Mouse (Mus musculus) forebrain, embryonic 16.5 days (tissue): ENCODE results near the gene Vma21-ps. TPM values are rescaled to one million over a fixed set of nuclear protein-coding genes. Genes with fewer than 3 reads are reported as not detected.
A peak's percentile ranks its signal among the peaks of the same experiment; 100 is the strongest.
"Not testable (repeated sequence)": the region's sequence is repeated elsewhere in the genome, so short reads cannot be mapped to it uniquely, and the experiment has no call there.

Experiments
- ATAC-seq: fragments of 200-750 bp; cut with Nextera tagmentation; 2 replicates; pipeline ENCODE4 v1.8.0; 2017; ENCODE audit warnings: mild to moderate bottlenecking, moderate library complexity
- H3K27ac ChIP-seq: fragments of 300-500 bp; sonication (generic); 2 replicates; pipeline ENCODE4 v1.5.1; 2014; ENCODE audit warnings: low read length, control low read depth
- H3K27me3 ChIP-seq: fragments of 300-500 bp; sonication (generic); replicated peaks from 2 replicates; pipeline ENCODE4 v1.6.1; 2014; ENCODE audit warnings: low read length; ENCODE audit not compliant: control insufficient read depth, insufficient read depth
- H3K36me3 ChIP-seq: fragments of 300-500 bp; sonication (generic); 2 replicates; pipeline ENCODE4 v1.6.1; 2014; ENCODE audit not compliant: control insufficient read depth, insufficient read depth
- H3K4me1 ChIP-seq: fragments of 300-500 bp; sonication (generic); replicated peaks from 2 replicates; pipeline ENCODE4 v1.6.1; 2014; ENCODE audit warnings: low read length; ENCODE audit not compliant: control insufficient read depth, insufficient read depth
- H3K4me2 ChIP-seq: fragments of 300-500 bp; sonication (generic); 2 replicates; pipeline ENCODE4 v1.6.1; 2014; ENCODE audit warnings: mild to moderate bottlenecking, low read length, control low read depth
- H3K4me3 ChIP-seq: fragments of 300-500 bp; sonication (generic); replicated peaks from 2 replicates; pipeline ENCODE4 v1.5.1; 2014; ENCODE audit warnings: mild to moderate bottlenecking, low read length, control low read depth
- H3K9ac ChIP-seq: fragments of 300-500 bp; sonication (generic); replicated peaks from 2 replicates; pipeline ENCODE4 v1.6.1; 2014; ENCODE audit warnings: low read depth, low read length, control low read depth
- H3K9me3 ChIP-seq: fragments of 300-500 bp; sonication (generic); 2 replicates; pipeline ENCODE4 v1.6.1; 2016; ENCODE audit warnings: low read length; ENCODE audit not compliant: control insufficient read depth
- WGBS: fragments of 180-500 bp; shearing (Covaris S2); extraction: QIAGEN DNeasy Blood & Tissue Kit; methylation state at CpG from one replicate; pipeline ENCODE4 v1.1.7; 2014; 5-methylcytosine and 5-hydroxymethylcytosine counted together
- polyA plus RNA-seq: library from polyadenylated mRNA; unstranded; fragments of >200 nt; fragmentation: Nextera tagmentation; extraction: Ambion mirVana; gene quantifications from 2 replicates; pipeline ENCODE4 v1.2.1, GENCODE M21; 2015

The Vma21-ps gene
- polyA plus RNA-seq: 1.1 and 2.2 TPM in 2 replicates

DNA sequence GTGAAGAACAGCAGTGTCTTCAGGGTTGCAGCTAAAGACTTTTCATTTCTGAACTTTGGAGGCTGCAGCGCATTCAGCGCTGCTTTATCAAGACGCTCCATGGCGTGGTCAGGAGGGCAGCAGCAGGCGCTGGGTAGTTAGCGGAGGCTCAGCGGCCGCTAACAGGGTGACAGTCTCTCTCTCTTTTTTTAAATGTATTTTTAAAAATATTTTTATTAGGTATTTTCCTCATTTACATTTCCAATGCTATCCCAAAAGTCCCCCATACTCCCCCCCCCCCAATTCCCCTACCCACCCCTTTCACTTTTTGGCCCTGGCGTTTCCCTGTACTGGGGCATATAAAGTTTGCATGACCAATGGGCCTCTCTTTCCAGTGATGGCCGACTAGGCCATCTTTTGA, at the start of gene Vma21-ps:
Gene Vma21-ps, minus strand, starts transcription at position 101 of the 400 bp plus-strand sequence.
- H3K9ac ChIP-seq, H3K4me3 ChIP-seq: not testable (repeated sequence)
- 96% methylated on average over 10 of the region's 10 CpGs for WGBS

DNA sequence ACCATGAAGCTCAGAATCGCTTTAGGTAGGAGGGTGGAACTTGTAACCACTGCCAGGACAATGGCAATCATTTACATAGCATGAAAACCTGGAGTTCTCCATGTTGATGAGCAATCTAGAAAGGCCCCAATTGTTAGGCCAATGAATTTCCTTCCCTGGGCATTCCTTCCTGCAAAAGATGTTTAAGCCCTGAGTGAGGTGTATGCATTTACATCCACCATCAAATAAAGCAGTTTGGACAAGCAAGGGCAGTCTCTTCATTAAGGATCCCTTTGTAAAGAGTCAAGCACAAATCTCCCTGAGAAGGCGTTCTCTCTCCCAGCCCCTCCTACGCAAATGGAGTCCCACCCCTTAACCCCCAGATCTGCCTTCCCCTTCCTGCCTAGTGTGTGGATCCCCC, 46.0 kb upstream of the Vma21-ps start:
- WGBS: 81% methylated on average over 3 of the region's 3 CpGs
- no peak for ATAC-seq
- Histone ChIP-seq H3K4me1 (no peaks in the 10 kb centered on the region), H3K9me3 (no peaks in the 10 kb centered on the region), H3K9ac (no peak overlapping the region), H3K27ac (no peak overlapping the region), H3K4me2 (no peak overlapping the region), H3K4me3 (no peak overlapping the region), H3K36me3 (no peaks in the 10 kb centered on the region), H3K27me3 (no peaks in the 10 kb centered on the region)

More for the DNA sequence above, at the start of gene Vma21-ps:
- not testable (repeated sequence) for H3K9me3 ChIP-seq, H3K27ac ChIP-seq, H3K4me1 ChIP-seq, H3K4me2 ChIP-seq, ATAC-seq, H3K36me3 ChIP-seq, H3K27me3 ChIP-seq

DNA sequence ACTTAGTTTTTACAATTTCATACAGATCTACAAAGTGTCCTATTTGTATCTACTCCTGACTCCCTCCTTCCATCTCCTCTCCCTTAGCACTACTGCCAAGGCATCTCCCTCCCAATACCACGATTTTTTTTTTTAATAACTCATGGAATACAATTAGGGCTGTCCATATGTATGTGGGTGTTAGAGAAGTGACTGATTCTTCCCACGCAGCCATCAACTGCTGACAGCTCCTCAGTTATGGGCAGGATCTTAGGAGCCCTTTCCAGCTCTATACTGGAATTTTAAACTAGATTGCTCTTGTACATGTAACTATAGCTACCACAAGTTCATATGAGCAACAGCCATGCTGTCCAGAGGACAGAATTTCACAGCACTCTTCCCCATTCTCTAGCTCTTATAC, 33.6 kb upstream of the Vma21-ps start:
- H3K4me1 ChIP-seq: no peaks in the 10 kb centered on the region
- ATAC-seq: no peak
- H3K4me3 ChIP-seq: no peak overlapping the region
- H3K9ac ChIP-seq: no peak overlapping the region
- no peak overlapping the region for H3K27ac ChIP-seq
- no peaks in the 10 kb centered on the region for H3K27me3 ChIP-seq
- 73% methylated on average over 2 of the region's 2 CpGs for WGBS
- H3K4me2 ChIP-seq: no peak overlapping the region
- H3K9me3 ChIP-seq: no peaks in the 10 kb centered on the region
- no peaks in the 10 kb centered on the region for H3K36me3 ChIP-seq

DNA sequence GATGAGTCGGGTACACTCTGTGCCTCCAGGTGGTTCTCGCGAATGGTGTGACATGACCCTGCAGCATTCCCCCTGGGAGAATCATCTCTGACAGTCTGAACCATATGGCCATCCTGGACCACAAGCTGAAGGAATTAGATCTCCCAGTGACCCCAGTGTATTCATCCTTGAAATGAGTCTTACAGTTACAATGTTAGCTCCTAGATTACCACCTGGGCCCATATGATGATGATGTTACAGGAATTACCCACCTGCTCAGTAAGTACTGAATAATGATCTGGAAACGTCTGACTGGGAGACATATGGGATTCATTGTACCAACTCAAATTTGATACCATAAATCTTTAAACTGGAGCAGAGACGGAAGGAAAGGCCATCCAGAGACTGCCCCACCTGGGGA, 29.4 kb upstream of the Vma21-ps start:
- H3K4me1 ChIP-seq: no peaks in the 10 kb centered on the region
- no peaks in the 10 kb centered on the region for H3K36me3 ChIP-seq
- no peak for ATAC-seq

DNA sequence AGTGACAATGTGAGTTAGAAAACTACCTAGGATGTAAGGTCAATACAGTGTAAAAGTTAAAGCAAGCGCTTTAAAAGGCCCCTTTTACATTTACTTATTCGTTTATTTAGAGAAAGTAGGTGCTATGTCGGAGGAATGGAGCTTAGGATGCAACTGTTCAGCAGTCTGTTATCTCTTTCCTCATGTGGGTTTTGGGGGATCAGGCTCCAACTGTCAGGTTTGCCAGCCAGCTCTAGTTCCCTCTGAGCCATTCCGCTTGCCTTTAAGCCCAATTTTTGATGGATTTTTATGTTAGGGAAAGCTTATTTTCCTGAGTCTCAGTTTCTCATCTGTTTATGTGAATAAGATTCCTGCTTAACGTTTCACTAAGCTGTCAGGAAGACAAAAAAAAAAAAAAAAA, 22.3 kb upstream of the Vma21-ps start:
- H3K9me3 ChIP-seq: no peaks in the 10 kb centered on the region
- H3K4me1 ChIP-seq: 0 out of 2 replicates have a peak, but pooled peaks cover 3% of the 10 kb centered on the region
- WGBS: 72% methylated on average over 5 of the region's 5 CpGs
- H3K9ac ChIP-seq: no peak overlapping the region
- H3K36me3 ChIP-seq: no peaks in the 10 kb centered on the region
- peak; percentile 66; the same call in 1 of the 2 replicates for ATAC-seq
- H3K27me3 ChIP-seq: no peaks in the 10 kb centered on the region
- H3K4me3 ChIP-seq: no peak overlapping the region
- no peak overlapping the region for H3K27ac ChIP-seq
- no peak overlapping the region for H3K4me2 ChIP-seq

More for the DNA sequence above, 29.4 kb upstream of the Vma21-ps start:
- Histone ChIP-seq H3K9me3 (no peaks in the 10 kb centered on the region), H3K4me3 (no peak overlapping the region), H3K27me3 (no peaks in the 10 kb centered on the region), H3K9ac (no peak overlapping the region), H3K4me2 (no peak overlapping the region), H3K27ac (no peak overlapping the region)
- WGBS: 87% methylated on average over 5 of the region's 5 CpGs

DNA sequence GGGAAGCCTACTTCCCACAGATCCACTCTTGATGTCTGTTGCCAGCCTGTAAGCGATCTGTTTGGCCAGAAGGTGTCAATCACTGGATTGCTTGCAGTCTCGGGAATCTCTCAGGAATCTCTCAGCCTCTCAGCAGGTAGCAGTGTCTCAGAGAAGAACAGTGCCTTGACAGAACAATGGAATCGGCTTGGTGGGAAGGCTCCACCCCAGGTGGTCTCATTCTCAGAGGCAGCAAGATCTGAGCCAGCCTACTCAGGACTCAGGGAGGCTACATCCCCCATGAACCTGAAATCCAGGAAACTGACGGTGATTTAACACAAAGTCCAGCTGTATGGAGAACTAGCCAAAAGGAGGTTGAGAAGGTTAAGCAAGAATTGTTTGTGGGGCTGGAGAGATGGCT, 20.5 kb upstream of the Vma21-ps start:
- no peaks in the 10 kb centered on the region for H3K27me3 ChIP-seq
- no peak overlapping the region for H3K4me3 ChIP-seq
- WGBS: 7% methylated on average over 4 of the region's 4 CpGs
- H3K9ac ChIP-seq: no peak overlapping the region
- H3K27ac ChIP-seq: no peak overlapping the region
- no peaks in the 10 kb centered on the region for H3K9me3 ChIP-seq
- no peak for ATAC-seq
- 0 out of 2 replicates have a peak, but pooled peaks cover 3% of the 10 kb centered on the region for H3K4me1 ChIP-seq
- no peak overlapping the region for H3K4me2 ChIP-seq
- no peaks in the 10 kb centered on the region for H3K36me3 ChIP-seq

DNA sequence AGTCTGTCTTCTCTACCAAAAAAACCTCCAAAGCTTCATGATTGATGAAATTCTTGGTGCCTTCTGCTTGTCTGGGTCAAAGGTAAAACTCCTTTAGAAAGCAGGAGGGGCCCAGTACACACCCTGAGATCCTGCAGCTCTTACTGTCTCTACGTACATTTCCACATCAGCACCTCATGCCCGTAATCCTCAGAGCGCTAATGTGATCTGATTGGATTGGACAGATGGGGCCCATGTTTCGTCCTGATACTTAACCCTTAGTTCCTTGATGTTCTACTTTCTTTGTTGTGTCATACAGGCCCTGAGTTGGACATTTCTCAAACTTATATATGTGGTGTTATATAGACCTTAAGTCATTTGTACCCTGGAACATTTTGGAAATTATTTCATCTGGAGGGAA, 9.6 kb downstream of the Vma21-ps start:
- no peak for ATAC-seq
- 95% methylated on average over 4 of the region's 4 CpGs for WGBS
- no peak overlapping the region for H3K27ac ChIP-seq

DNA sequence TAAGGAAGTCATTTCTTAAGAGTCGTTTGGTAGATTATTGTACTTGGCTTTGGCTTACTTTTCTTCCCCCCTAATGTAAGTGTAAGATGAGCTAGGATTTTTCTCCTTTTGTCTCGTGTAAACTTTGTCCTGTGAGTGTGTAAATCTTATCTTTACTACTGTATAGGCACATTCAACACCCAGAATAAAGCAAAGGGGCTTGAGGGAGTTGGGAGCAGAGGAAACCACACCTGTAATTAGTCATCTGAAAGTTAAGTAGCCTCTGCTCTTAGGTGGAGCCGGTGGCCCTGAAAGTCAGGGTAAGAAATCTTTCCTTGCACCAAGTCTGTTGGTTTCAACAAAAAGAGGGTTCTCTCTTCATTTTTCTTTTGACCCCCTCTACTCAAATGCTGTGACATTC, 23.6 kb downstream of the Vma21-ps start:
- Histone ChIP-seq H3K36me3 (no peaks in the 10 kb centered on the region; the same call in none of the 2 replicates), H3K4me1 (no peaks in the 10 kb centered on the region), H3K27me3 (no peaks in the 10 kb centered on the region)

More for the DNA sequence above, 9.6 kb downstream of the Vma21-ps start:
- Histone ChIP-seq H3K4me1 (no peaks in the 10 kb centered on the region), H3K4me3 (no peak overlapping the region), H3K36me3 (no peaks in the 10 kb centered on the region), H3K27me3 (no peaks in the 10 kb centered on the region), H3K4me2 (no peak overlapping the region), H3K9ac (no peak overlapping the region), H3K9me3 (no peaks in the 10 kb centered on the region)

DNA sequence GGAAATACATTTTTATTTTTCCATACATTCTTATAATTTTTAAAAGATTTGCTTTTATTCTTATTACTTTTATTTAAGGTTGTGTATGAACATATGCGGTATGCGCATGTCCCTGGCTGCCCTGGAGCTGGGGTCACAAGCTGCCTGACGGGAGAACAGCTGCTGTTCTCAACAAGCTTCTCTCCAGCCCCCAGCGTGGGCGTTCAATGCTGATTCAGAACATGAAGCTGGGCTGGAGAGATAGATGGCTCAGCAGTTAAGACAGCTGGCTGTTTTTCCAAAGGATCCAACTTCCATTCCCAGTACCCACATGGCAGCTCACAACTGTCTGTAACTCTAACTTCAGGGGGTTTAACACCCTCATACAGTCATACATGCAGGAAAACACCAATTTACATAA, 35.7 kb downstream of the Vma21-ps start:
- no peak overlapping the region for H3K9ac ChIP-seq
- ATAC-seq: no peak
- no peak overlapping the region for H3K4me2 ChIP-seq
- H3K27me3 ChIP-seq: no peaks in the 10 kb centered on the region
- H3K9me3 ChIP-seq: 0 out of 2 replicates have a peak, but pooled peaks cover 2% of the 10 kb centered on the region
- no peaks in the 10 kb centered on the region for H3K4me1 ChIP-seq
- H3K27ac ChIP-seq: no peak overlapping the region
- peaks cover 7% of the 10 kb centered on the region for H3K36me3 ChIP-seq
- no peak overlapping the region for H3K4me3 ChIP-seq
- WGBS: 83% methylated on average over 5 of the region's 5 CpGs

More for the DNA sequence above, 23.6 kb downstream of the Vma21-ps start:
- no peak overlapping the region for H3K4me2 ChIP-seq
- ATAC-seq: no peak
- WGBS: 96% methylated on average over 3 of the region's 3 CpGs
- H3K4me3 ChIP-seq: no peak overlapping the region
- no peak overlapping the region for H3K27ac ChIP-seq
- H3K9ac ChIP-seq: no peak overlapping the region
- H3K9me3 ChIP-seq: no peaks in the 10 kb centered on the region

DNA sequence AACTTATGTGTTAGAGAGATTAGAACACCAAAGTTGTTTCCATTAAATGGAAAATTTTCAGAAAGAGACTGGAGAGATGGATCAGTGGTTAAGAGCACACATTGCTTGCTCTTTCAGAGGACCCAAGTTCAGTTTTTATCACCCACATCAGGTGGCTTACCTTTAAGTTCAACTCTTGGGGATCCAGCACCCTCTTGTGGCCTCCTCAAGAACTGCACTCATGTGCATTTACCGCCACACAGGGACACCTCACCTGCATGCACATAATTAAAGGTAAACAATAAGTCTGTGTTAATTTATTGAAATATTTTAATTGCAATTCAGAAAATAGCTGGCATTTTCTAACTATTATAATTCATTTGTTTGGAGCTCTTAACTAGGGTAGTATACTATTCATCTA, 37.3 kb downstream of the Vma21-ps start:
- Histone ChIP-seq H3K9me3 (0 out of 2 replicates have a peak, but pooled peaks cover 2% of the 10 kb centered on the region), H3K4me3 (no peak overlapping the region), H3K36me3 (peaks cover 7% of the 10 kb centered on the region), H3K27me3 (no peaks in the 10 kb centered on the region), H3K4me2 (no peak overlapping the region), H3K4me1 (no peaks in the 10 kb centered on the region), H3K27ac (no peak overlapping the region), H3K9ac (no peak overlapping the region)
- ATAC-seq: no peak
- WGBS: 94% methylated on average over 1 of the region's 1 CpGs
